Mouse (Mus musculus): ENCODE measurements at regions not wholly inside any gene's neighbourhood (a gene's known extent, or its start where the extent isn't known, plus 50 kb on each side); places are given as distances from the start of the nearest gene placed in this dataset.

DNA sequence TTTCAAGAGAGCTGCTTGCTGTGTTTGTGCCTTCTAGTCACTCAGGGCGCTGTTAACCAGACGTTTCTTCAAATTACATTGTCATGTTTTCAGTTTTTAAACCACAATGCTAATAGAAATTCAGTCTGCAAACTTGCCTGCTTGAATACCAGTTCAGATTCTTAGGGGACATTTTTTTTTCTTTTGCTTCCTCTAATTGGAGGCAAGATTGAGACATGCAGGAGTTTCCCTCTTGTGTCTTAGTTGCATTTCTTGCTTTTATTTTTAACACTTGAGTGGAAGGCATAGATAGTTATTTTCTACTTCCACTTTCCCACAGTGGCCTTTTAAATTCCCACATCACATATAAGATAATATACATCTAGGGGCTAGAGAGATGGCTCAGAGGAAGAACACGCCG is 246.8 kb downstream of the Grpr start:
- Histone ChIP-seq H3K27me3 (ENCODE audit: control insufficient read depth, insufficient read depth, low read length, poor library complexity, severe bottlenecking) (no peaks in the 10 kb centered on the region), H3K36me3 (ENCODE audit: control insufficient read depth, insufficient read depth, low read length, poor library complexity, severe bottlenecking) (no peaks in the 10 kb centered on the region)
- DNase-seq (ENCODE audit: low read depth, low spot score): no peak

DNA sequence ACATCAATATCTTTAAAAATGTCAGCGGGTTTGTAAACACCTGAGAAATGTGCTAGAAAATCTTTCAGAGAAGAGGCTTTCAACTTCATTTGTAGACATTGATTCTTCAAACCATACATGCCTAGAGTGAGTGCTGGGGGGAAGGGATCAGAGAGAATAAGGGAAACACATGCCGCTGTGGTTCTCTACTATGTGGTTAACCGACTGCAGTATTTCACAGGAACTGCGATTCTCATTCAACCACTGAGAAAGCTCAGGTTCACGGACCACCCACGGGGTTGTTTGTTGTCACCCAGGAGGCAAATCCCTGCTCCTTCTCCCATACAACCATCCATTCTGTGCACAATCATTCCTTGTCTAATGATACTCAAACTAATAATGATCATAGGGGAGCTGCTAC is 248.4 kb downstream of the Grpr start:
- DNase-seq (ENCODE audit: low read depth, low spot score): no peak
- Histone ChIP-seq H3K27me3 (ENCODE audit: control insufficient read depth, insufficient read depth, low read length, poor library complexity, severe bottlenecking) (no peaks in the 10 kb centered on the region), H3K36me3 (ENCODE audit: control insufficient read depth, insufficient read depth, low read length, poor library complexity, severe bottlenecking) (no peaks in the 10 kb centered on the region)

GRCm38 (mm10) chrX:163296956-163297628 is 252.4 kb downstream of the Grpr start:
- H3K27me3 ChIP-seq (ENCODE audit: control insufficient read depth, insufficient read depth, low read length, poor library complexity, severe bottlenecking): no peaks in the 10 kb centered on the region
- H3K36me3 ChIP-seq (ENCODE audit: control insufficient read depth, insufficient read depth, low read length, poor library complexity, severe bottlenecking): no peaks in the 10 kb centered on the region
- no peak for DNase-seq (ENCODE audit: low read depth, low spot score)

- no peaks in the 10 kb centered on the region for H3K27me3 ChIP-seq (ENCODE audit: control insufficient read depth, insufficient read depth, low read length, poor library complexity, severe bottlenecking)
- no peak for DNase-seq (ENCODE audit: low read depth, low spot score)
- no peaks in the 10 kb centered on the region for H3K36me3 ChIP-seq (ENCODE audit: control insufficient read depth, insufficient read depth, low read length, poor library complexity, severe bottlenecking)
Observed at GRCm38 (mm10) chrX:163261248-163261647, 288.2 kb downstream of the Grpr start.

- Histone ChIP-seq H3K27me3 (ENCODE audit: control insufficient read depth, insufficient read depth, low read length, poor library complexity, severe bottlenecking) (no peaks in the 10 kb centered on the region), H3K36me3 (ENCODE audit: control insufficient read depth, insufficient read depth, low read length, poor library complexity, severe bottlenecking) (no peaks in the 10 kb centered on the region)
- DNase-seq (ENCODE audit: low read depth, low spot score): no peak
Observed at GRCm38 (mm10) chrX:163253048-163253447, 288.6 kb upstream of the S100g start.

GRCm38 (mm10) chrX:163205260-163205659 is 240.9 kb upstream of the S100g start:
- DNase-seq (ENCODE audit: low read depth, low spot score): no peak
- Histone ChIP-seq H3K36me3 (ENCODE audit: control insufficient read depth, insufficient read depth, low read length, poor library complexity, severe bottlenecking) (no peaks in the 10 kb centered on the region), H3K27me3 (ENCODE audit: control insufficient read depth, insufficient read depth, low read length, poor library complexity, severe bottlenecking) (no peaks in the 10 kb centered on the region)

GRCm38 (mm10) chrX:163203446-163203845 is 239.0 kb upstream of the S100g start:
- no peak for DNase-seq (ENCODE audit: low read depth, low spot score)
- no peaks in the 10 kb centered on the region for H3K36me3 ChIP-seq (ENCODE audit: control insufficient read depth, insufficient read depth, low read length, poor library complexity, severe bottlenecking)
- H3K27me3 ChIP-seq (ENCODE audit: control insufficient read depth, insufficient read depth, low read length, poor library complexity, severe bottlenecking): no peaks in the 10 kb centered on the region

DNA sequence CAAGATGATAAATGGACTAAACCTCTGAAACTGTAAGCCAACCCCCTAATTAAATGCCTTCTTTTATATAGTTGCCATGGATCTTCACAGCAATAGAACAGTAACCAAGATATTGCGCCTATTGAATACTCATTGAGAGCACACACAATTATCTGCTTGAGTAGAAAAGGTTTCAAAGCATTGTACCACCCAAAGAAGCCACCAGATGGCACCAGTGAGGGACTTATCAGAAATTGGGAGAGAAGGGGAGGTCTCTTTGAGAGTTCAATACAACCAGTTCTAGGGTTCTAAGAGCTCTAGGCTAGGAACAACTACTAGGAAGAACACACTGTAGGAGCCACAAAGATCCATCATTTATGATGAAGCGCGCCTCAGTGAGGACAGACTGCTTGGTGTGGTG is 217.2 kb upstream of the S100g start:
- no peaks in the 10 kb centered on the region for H3K27me3 ChIP-seq (ENCODE audit: control insufficient read depth, insufficient read depth, low read length, poor library complexity, severe bottlenecking)
- no peaks in the 10 kb centered on the region for H3K36me3 ChIP-seq (ENCODE audit: control insufficient read depth, insufficient read depth, low read length, poor library complexity, severe bottlenecking)
- peak; percentile 13 for DNase-seq (ENCODE audit: low read depth, low spot score)

DNA sequence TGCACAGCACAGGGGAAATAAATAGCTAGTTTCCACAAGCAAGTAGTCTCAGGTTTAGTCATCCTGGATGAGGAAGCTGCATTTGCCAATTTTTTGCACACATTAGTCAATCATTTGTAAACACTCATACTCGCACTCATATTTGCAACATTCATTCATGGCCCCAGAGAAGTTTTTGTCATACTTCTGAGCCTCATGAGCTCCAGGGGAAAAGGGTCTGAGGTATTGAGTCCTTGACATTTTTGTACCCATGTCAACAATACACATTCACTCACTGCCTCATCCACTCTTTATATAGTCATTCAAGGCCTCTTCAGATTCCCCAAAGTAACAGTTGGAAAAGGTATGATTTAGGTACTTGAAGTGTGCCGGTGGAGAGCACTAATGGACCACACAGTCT is 200.4 kb upstream of the S100g start:
- H3K36me3 ChIP-seq (ENCODE audit: control insufficient read depth, insufficient read depth, low read length, poor library complexity, severe bottlenecking): no peaks in the 10 kb centered on the region
- no peaks in the 10 kb centered on the region for H3K27me3 ChIP-seq (ENCODE audit: control insufficient read depth, insufficient read depth, low read length, poor library complexity, severe bottlenecking)
- DNase-seq (ENCODE audit: low read depth, low spot score): no peak

DNA sequence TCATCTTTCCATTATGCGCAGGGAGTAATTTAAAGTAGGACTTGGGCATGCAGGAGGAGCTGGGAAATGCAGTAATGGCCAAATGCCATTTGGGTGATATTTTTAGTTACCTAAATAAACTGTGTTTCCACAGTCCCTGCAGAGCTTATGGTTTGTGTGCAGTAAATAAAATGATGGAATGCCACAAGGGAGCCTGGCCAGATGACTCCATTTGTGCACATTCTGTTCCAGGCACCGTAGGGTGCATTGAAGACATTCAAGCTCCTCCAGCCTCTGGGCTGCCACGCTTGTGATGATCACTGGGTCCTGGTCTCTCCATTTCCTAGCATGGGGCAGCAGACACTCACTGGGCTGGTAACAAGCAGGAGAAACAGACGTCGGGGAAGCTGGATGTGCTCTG is 190.9 kb upstream of the S100g start:
- Histone ChIP-seq H3K36me3 (ENCODE audit: control insufficient read depth, insufficient read depth, low read length, poor library complexity, severe bottlenecking) (no peaks in the 10 kb centered on the region), H3K27me3 (ENCODE audit: control insufficient read depth, insufficient read depth, low read length, poor library complexity, severe bottlenecking) (no peaks in the 10 kb centered on the region)
- no peak for DNase-seq (ENCODE audit: low read depth, low spot score)

- H3K27me3 ChIP-seq (ENCODE audit: control insufficient read depth, insufficient read depth, low read length, poor library complexity, severe bottlenecking): no peaks in the 10 kb centered on the region
- no peaks in the 10 kb centered on the region for H3K36me3 ChIP-seq (ENCODE audit: control insufficient read depth, insufficient read depth, low read length, poor library complexity, severe bottlenecking)
- DNase-seq (ENCODE audit: low read depth, low spot score): no peak
Observed at GRCm38 (mm10) chrX:163151970-163152369, 187.6 kb upstream of the S100g start.

- DNase-seq (ENCODE audit: low read depth, low spot score): no peak
- no peaks in the 10 kb centered on the region for H3K27me3 ChIP-seq (ENCODE audit: control insufficient read depth, insufficient read depth, low read length, poor library complexity, severe bottlenecking)
- H3K36me3 ChIP-seq (ENCODE audit: control insufficient read depth, insufficient read depth, low read length, poor library complexity, severe bottlenecking): no peaks in the 10 kb centered on the region
Observed at GRCm38 (mm10) chrX:163144475-163144874, 180.1 kb upstream of the S100g start.

DNA sequence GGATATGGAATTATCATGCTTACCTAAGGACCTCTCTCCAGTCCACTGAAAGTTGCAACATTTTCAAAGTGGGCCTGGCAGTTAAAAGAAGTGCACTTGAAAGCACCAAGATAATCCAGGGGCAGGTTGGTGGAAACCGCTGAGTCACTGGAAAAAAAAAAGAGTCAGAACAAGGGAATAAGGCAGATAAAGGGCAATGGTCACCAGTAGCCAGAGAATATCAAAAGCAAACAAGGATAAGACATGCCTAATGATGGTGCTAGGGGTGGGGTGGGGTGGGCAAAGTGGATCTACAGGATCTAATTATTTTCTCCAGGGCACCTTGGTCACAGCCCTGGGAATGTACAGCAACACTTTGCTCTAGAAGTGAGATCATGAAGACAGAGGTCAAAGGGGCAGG is 175.1 kb upstream of the S100g start:
- Histone ChIP-seq H3K36me3 (ENCODE audit: control insufficient read depth, insufficient read depth, low read length, poor library complexity, severe bottlenecking) (no peaks in the 10 kb centered on the region), H3K27me3 (ENCODE audit: control insufficient read depth, insufficient read depth, low read length, poor library complexity, severe bottlenecking) (no peaks in the 10 kb centered on the region)
- DNase-seq (ENCODE audit: low read depth, low spot score): no peak

GRCm38 (mm10) chrX:163128626-163129025 is 164.2 kb upstream of the S100g start:
- no peak for DNase-seq (ENCODE audit: low read depth, low spot score)
- H3K36me3 ChIP-seq (ENCODE audit: control insufficient read depth, insufficient read depth, low read length, poor library complexity, severe bottlenecking): no peaks in the 10 kb centered on the region

GRCm38 (mm10) chrX:163117681-163118393 is 153.4 kb upstream of the S100g start:
- DNase-seq (ENCODE audit: low read depth, low spot score): no peak
- Histone ChIP-seq H3K27me3 (ENCODE audit: control insufficient read depth, insufficient read depth, low read length, poor library complexity, severe bottlenecking) (no peaks in the 10 kb centered on the region), H3K36me3 (ENCODE audit: control insufficient read depth, insufficient read depth, low read length, poor library complexity, severe bottlenecking) (no peaks in the 10 kb centered on the region)

More at GRCm38 (mm10) chrX:163128626-163129025, 164.2 kb upstream of the S100g start:
- H3K27me3 ChIP-seq (ENCODE audit: control insufficient read depth, insufficient read depth, low read length, poor library complexity, severe bottlenecking): no peaks in the 10 kb centered on the region

All from splenic B cell, adult 2 months (primary cell).